13 mouse cellular contexts compared by ENCODE assay signal in genomic region chr12:32854866-32855265, GRCm38 (mm10). TPM values are rescaled to one million over a fixed set of nuclear protein-coding genes. Genes with fewer than 3 reads are reported as not detected.
A peak's percentile ranks its signal among the peaks of the same experiment; 100 is the strongest.
DNase-seq lines count a peak whose midpoint lies in the region; ATAC-seq lines count a peak whose summit lies in the region.
"Had no signal": no experiment of that assay in that cellular context is flagged by ENCODE, and none has a peak within 500 bp of the region (broad histone marks: within the 10 kb centered on the region; RNA-seq: fewer than 3 reads in every experiment).

No protein-coding gene starts in this region.

- H3K4me2 ChIP-seq in heart, embryonic 11.5 days, result no peak overlapping the region
- H3K4me2 ChIP-seq: embryonic facial prominence, embryonic 13.5 days; midbrain, embryonic 15.5 days had no signal

- no peaks in the 10 kb centered on the region for H3K9me3 ChIP-seq in heart, embryonic 11.5 days (replicated peaks; ENCODE audit: control insufficient read depth, low read length)
- H3K9me3 ChIP-seq: embryonic facial prominence, embryonic 13.5 days; limb, embryonic 10.5 days; midbrain, embryonic 15.5 days had no signal

- no peak overlapping the region for H3K9ac ChIP-seq in heart, embryonic 11.5 days (ENCODE audit: low read depth, low read length)
- H3K9ac ChIP-seq: embryonic facial prominence, embryonic 13.5 days; midbrain, embryonic 15.5 days had no signal

- peak; percentile 59 to 70 for DNase-seq in adrenal gland, adult (ENCODE audit: inconsistent age in 2 of 2, low spot score in 1 of 2)
- no peak for DNase-seq in adrenal gland, postnatal 10 days
- peak; percentile 69 to 83 for DNase-seq in heart, adult 18-20 months
- DNase-seq in adipocyte (ENCODE audit: low spot score), result peak; percentile 76
- DNase-seq in gastrocnemius, postnatal 25 days, result peak; percentile 71
- DNase-seq in T-cell, adult 2 months (ENCODE audit: low spot score), result no peak
- no peak for DNase-seq in spleen, postnatal 14 days (ENCODE audit: low spot score in 2 of 2)

- 78% methylated on average over 6 of the region's 6 CpGs for WGBS in heart, embryonic 11.5 days (ENCODE audit: insufficient replicate concordance)

- H3K27ac ChIP-seq in heart, embryonic 11.5 days (ENCODE audit: low read depth, low read length), result no peak overlapping the region
- H3K27ac ChIP-seq: embryonic facial prominence, embryonic 13.5 days; limb, embryonic 10.5 days; midbrain, embryonic 15.5 days; stomach, postnatal 0 days had no signal

- peaks cover 6% of the 10 kb centered on the region for H3K4me1 ChIP-seq in heart, embryonic 11.5 days (ENCODE audit: control insufficient read depth, insufficient read depth, low read length)
- H3K4me1 ChIP-seq: limb, embryonic 10.5 days; midbrain, embryonic 15.5 days had no signal

- H3K36me3 ChIP-seq in heart, embryonic 11.5 days (ENCODE audit: control insufficient read depth, insufficient read depth, low read length), result peaks cover 2% of the 10 kb centered on the region

- no peak overlapping the region for H3K4me3 ChIP-seq in heart, embryonic 11.5 days (ENCODE audit: low read depth, low read length)
- H3K4me3 ChIP-seq: embryonic facial prominence, embryonic 13.5 days; limb, embryonic 10.5 days; midbrain, embryonic 15.5 days had no signal

- no peak for ATAC-seq in heart, embryonic 11.5 days (replicated peaks; ENCODE audit: insufficient number of reproducible peaks, low FRiP score, low TSS enrichment)
- ATAC-seq: intestine, postnatal 0 days; midbrain, embryonic 15.5 days had no signal

- H3K27me3 ChIP-seq in heart, embryonic 11.5 days (ENCODE audit: control insufficient read depth, insufficient read depth, low read length), result no peaks in the 10 kb centered on the region
- H3K27me3 ChIP-seq: embryonic facial prominence, embryonic 13.5 days; midbrain, embryonic 15.5 days had no signal

RNA-seq across cellular contexts. Expression of gene Nampt, which starts 35.5 kb away (rescaled TPM):
- total RNA-seq in adrenal gland, postnatal 10 days (2021), result 100 to 1,000 TPM in 1 of 2 experiments, 10 to 100 TPM in 1; 89.7 to 171 TPM
- total RNA-seq in heart, adult 18-20 months (2021), result 100 to 1,000 TPM; 127 to 137 TPM
- polyA plus RNA-seq in heart, embryonic 11.5 days (2014; fragmentation: Nextera tagmentation; extraction: Ambion mirVana), result 21.0 and 21.7 TPM in 2 replicates
- total RNA-seq in gastrocnemius, postnatal 25 days (2021), result 10 to 100 TPM; 53.0 to 58.2 TPM

Comparison
In these comparisons a context has a peak if more than half of its experiments do, and no peak if none do; other contexts are left out.
1. DNase-seq: peak in adrenal gland, adult (2 of 2), heart, adult 18-20 months (2 of 2), adipocyte (single experiment) and gastrocnemius, postnatal 25 days (single experiment); none in adrenal gland, postnatal 10 days (single experiment), T-cell, adult 2 months (single experiment) and spleen, postnatal 14 days (0 of 2).